Mouse (Mus musculus) G1E (cell line): Measurements from ENCODE around the gene Ccer2. TPM values are rescaled to one million over a fixed set of nuclear protein-coding genes. Genes with fewer than 3 reads are reported as not detected.
A peak's percentile ranks its signal among the peaks of the same experiment; 100 is the strongest.

Experiments used
- ATAC-seq: 2 replicates; pipeline ENCODE4 v1.8.0; 2016; ENCODE audit warnings: mild to moderate bottlenecking; ENCODE audit not compliant: insufficient number of reproducible peaks, poor library complexity, low FRiP score, severe bottlenecking; ENCODE audit errors: extremely low read depth
- DNase-seq: peaks from one replicate; pipeline ENCODE4 v3.0.0; 2012; ENCODE audit warnings: low spot score
- H3K27me3 ChIP-seq: 2 replicates; pipeline ENCODE4 v1.6.1; 2012; ENCODE audit warnings: mild to moderate bottlenecking, low read length, inconsistent platforms; ENCODE audit not compliant: insufficient read depth
- H3K36me3 ChIP-seq: replicated peaks from 2 replicates; pipeline ENCODE3; 2012; ENCODE audit warnings: mild to moderate bottlenecking, inconsistent platforms
- H3K4me1 ChIP-seq: 2 replicates; pipeline ENCODE4 v1.6.1; 2012; ENCODE audit warnings: low read depth, low read length, inconsistent platforms, mixed read lengths; ENCODE audit not compliant: insufficient read depth
- H3K4me3 ChIP-seq: 2 replicates; pipeline ENCODE4 v1.5.1; 2012; ENCODE audit warnings: low read depth, mild to moderate bottlenecking, inconsistent platforms, low read length, moderate library complexity, mixed read lengths
- H3K9me3 ChIP-seq: replicated peaks from 2 replicates; pipeline ENCODE4 v1.6.1; 2012; ENCODE audit warnings: inconsistent platforms
- CTCF ChIP-seq: IDR thresholded peaks from 2 replicates; pipeline ENCODE4 v1.5.1; 2012; ENCODE audit warnings: low read depth, low read length, inconsistent platforms, mixed read lengths
- GATA1 ChIP-seq: IDR thresholded peaks from 2 replicates; pipeline ENCODE4 v1.6.1; 2012; ENCODE audit warnings: borderline replicate concordance, low read length, inconsistent platforms, mixed read lengths
- GATA2 ChIP-seq: IDR thresholded peaks from 2 replicates; pipeline ENCODE4 v1.6.1; 2012; ENCODE audit warnings: low read depth, low read length, inconsistent platforms, borderline replicate concordance
- POLR2AphosphoS5 ChIP-seq: IDR thresholded peaks from 2 replicates; pipeline ENCODE4 v1.6.1; 2012; ENCODE audit warnings: low read depth, low read length, inconsistent platforms; ENCODE audit not compliant: insufficient replicate concordance
- TAL1 ChIP-seq: conservative IDR thresholded peaks from 2 replicates; pipeline ENCODE4 v1.6.1; 2012; ENCODE audit warnings: low read depth, low read length, inconsistent platforms, mixed read lengths
- polyA plus RNA-seq: library from polyadenylated mRNA; stranded (reverse); fragments of >175 nt; gene quantifications from 2 replicates; pipeline ENCODE4 v1.2.3, GENCODE M21; 2012
- total RNA-seq, 2 experiments: library from RNA; stranded (forward) in 1 of 2; stranded (reverse) in 1 of 2; fragments of 200-1000 nt in 1 of 2; fragments of >200 nt in 1 of 2; fragmentation: Nextera tagmentation in 1 of 2; gene quantifications; 2 replicates each; pipeline ENCODE4 v1.2.3; 2014 to 2017

Gene Ccer2
- total and polyA plus RNA-seq, 3 experiments = not detected

GRCm38 (mm10) chr7:28726600-28726999 is 29.4 kb upstream of the Ccer2 start:
- Histone ChIP-seq H3K4me1 (no peaks in the 10 kb centered on the region), H3K36me3 (no peaks in the 10 kb centered on the region), H3K27me3 (peaks cover 7% of the 10 kb centered on the region; the same call in 1 of the 2 replicates), H3K4me3 (no peak overlapping the region), H3K9me3 (peaks cover 4% of the 10 kb centered on the region)
- no peak for DNase-seq
- no peak for TF ChIP-seq TAL1
- no peak for TF ChIP-seq GATA2
- ATAC-seq = no peak

- DNase-seq (no peak), ATAC-seq (no peak)
- peaks cover 11% of the 10 kb centered on the region for H3K9me3 ChIP-seq
- H3K27me3 ChIP-seq = peaks cover 7% of the 10 kb centered on the region; the same call in 1 of the 2 replicates
- no peak overlapping the region for H3K4me3 ChIP-seq
- H3K36me3 ChIP-seq = no peaks in the 10 kb centered on the region
- H3K4me1 ChIP-seq = no peaks in the 10 kb centered on the region
- TF ChIP-seq GATA1 = no peak
- no peak for TF ChIP-seq POLR2AphosphoS5
- no peak for TF ChIP-seq CTCF
- no peak for TF ChIP-seq TAL1
- TF ChIP-seq GATA2 = no peak
These were observed 28.2 kb upstream of the Ccer2 start for GRCm38 (mm10) chr7:28727649-28728340.

GRCm38 (mm10) chr7:28732341-28733142 is 23.4 kb upstream of the Ccer2 start:
- TF ChIP-seq GATA1 (no peak), POLR2AphosphoS5 (no peak), TAL1 (no peak), GATA2 (no peak), CTCF (no peak)
- Histone ChIP-seq H3K4me3 (no peak overlapping the region), H3K27me3 (peaks cover 8% of the 10 kb centered on the region; the same call in 1 of the 2 replicates), H3K4me1 (peaks cover 3% of the 10 kb centered on the region; the same call in 1 of the 2 replicates), H3K9me3 (peaks cover 9% of the 10 kb centered on the region), H3K36me3 (peaks cover 5% of the 10 kb centered on the region)
- ATAC-seq = no peak
- DNase-seq = no peak

- Histone ChIP-seq H3K4me1 (peaks cover 3% of the 10 kb centered on the region; the same call in 1 of the 2 replicates), H3K36me3 (peaks cover 8% of the 10 kb centered on the region), H3K4me3 (no peak overlapping the region), H3K9me3 (peaks cover 9% of the 10 kb centered on the region), H3K27me3 (peaks cover 7% of the 10 kb centered on the region; the same call in 1 of the 2 replicates)
- TF ChIP-seq CTCF = no peak
- TF ChIP-seq TAL1 = no peak
- no peak for TF ChIP-seq GATA1
- no peak for TF ChIP-seq POLR2AphosphoS5
- no peak for TF ChIP-seq GATA2
- no peak for ATAC-seq
- no peak for DNase-seq
These were observed 22.8 kb upstream of the Ccer2 start for GRCm38 (mm10) chr7:28733211-28733610.

- Histone ChIP-seq H3K4me3 (no peak overlapping the region), H3K4me1 (peaks cover 19% of the 10 kb centered on the region), H3K36me3 (peaks cover 31% of the 10 kb centered on the region), H3K9me3 (peaks cover 9% of the 10 kb centered on the region), H3K27me3 (peaks cover 2% of the 10 kb centered on the region; the same call in 1 of the 2 replicates)
- DNase-seq (no peak), ATAC-seq (no peak)
- TF ChIP-seq POLR2AphosphoS5 = no peak
- TF ChIP-seq TAL1 = no peak
- TF ChIP-seq GATA2 = no peak
- no peak for TF ChIP-seq GATA1
- no peak for TF ChIP-seq CTCF
These were observed 20.3 kb upstream of the Ccer2 start for GRCm38 (mm10) chr7:28735701-28736100.

- Histone ChIP-seq H3K27me3 (no peaks in the 10 kb centered on the region), H3K4me3 (peak overlapping the region; percentile 34; the same call in 1 of the 2 replicates), H3K4me1 (peaks cover 42% of the 10 kb centered on the region), H3K36me3 (peaks cover 41% of the 10 kb centered on the region), H3K9me3 (no peaks in the 10 kb centered on the region)
- ATAC-seq = no peak
- DNase-seq = no peak
- TF ChIP-seq GATA2 = no peak
- no peak for TF ChIP-seq TAL1
- TF ChIP-seq POLR2AphosphoS5 = no peak
- TF ChIP-seq CTCF = no peak
- no peak for TF ChIP-seq GATA1
These were observed 16.1 kb upstream of the Ccer2 start for GRCm38 (mm10) chr7:28739829-28740228.
